ENCODE assay signal across 15 mouse cellular contexts in the genomic region with DNA sequence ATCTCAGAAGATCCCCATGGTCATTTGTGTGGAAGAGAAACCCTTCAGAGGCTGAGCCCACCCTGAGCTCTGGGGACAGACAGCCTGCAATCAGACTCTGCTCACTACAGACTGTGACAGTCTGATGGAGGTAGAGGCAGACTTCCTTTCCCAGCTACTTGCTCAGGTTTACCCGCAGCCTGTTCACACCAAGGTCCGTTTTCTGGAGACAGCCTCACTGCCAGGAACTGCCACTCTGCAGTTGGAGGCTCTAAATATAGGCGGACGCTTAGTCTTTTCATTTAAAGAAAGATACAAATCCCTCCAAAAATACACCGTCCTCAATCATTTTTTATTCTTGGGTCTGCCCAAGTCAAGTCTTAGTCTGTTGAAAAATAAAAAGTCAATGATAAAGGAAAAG.
"Had no signal": no experiment of that assay in that cellular context is flagged by ENCODE, and none has a peak within 500 bp of the region (broad histone marks: within the 10 kb centered on the region; RNA-seq: fewer than 3 reads in every experiment).

No protein-coding gene starts in this region.

- DNase-seq: retina, postnatal 1 day; right cerebral cortex, adult 18-20 months; right cerebral cortex, postnatal 14 days; right cerebral cortex, postnatal 25 days; right cerebral cortex, postnatal 4 days; spleen, adult 18-20 months; thymus, adult 18-20 months; thymus, adult 2 months; thymus, postnatal 14 days; thymus, postnatal 25 days; thymus, postnatal 36 days; thymus, postnatal 4 days had no signal

- H3K4me2 ChIP-seq: neural tube, embryonic 15.5 days; stomach, embryonic 15.5 days had no signal

- H3K27ac ChIP-seq: neural tube, embryonic 15.5 days; stomach, embryonic 15.5 days; stomach, postnatal 0 days had no signal

- H3K4me3 ChIP-seq: neural tube, embryonic 15.5 days; stomach, embryonic 15.5 days had no signal

- H3K9me3 ChIP-seq: neural tube, embryonic 15.5 days; stomach, embryonic 15.5 days had no signal

- H3K36me3 ChIP-seq: neural tube, embryonic 15.5 days; stomach, embryonic 15.5 days had no signal

- H3K9ac ChIP-seq: neural tube, embryonic 15.5 days; stomach, embryonic 15.5 days had no signal

- H3K27me3 ChIP-seq: neural tube, embryonic 15.5 days; stomach, embryonic 15.5 days had no signal

- H3K4me1 ChIP-seq: neural tube, embryonic 15.5 days; stomach, embryonic 15.5 days had no signal
